Mouse (Mus musculus): Measurements from ENCODE around the gene 9930111J21Rik2. TPM values are rescaled to one million over a fixed set of nuclear protein-coding genes. Genes with fewer than 3 reads are reported as not detected.
"Not testable (repeated sequence)": the region's sequence is repeated elsewhere in the genome, so short reads cannot be mapped to it uniquely, and the experiment has no call there.

9930111J21Rik2 gene
- polyA plus RNA-seq, 1 experiment from 2014 or later = 0.83 TPM

GRCm38 (mm10) chr11:49076001-49076757 lies 25.1 kb upstream of the 9930111J21Rik2 start, which contains the start of gene Ifi47:
Ifi47 (plus strand) TSS chr11:49076587.
- not testable (repeated sequence) for H3K9me3 ChIP-seq (replicated peaks); H3K4me3 ChIP-seq (replicated peaks); H3K36me3 ChIP-seq; H3K27ac ChIP-seq (replicated peaks); H3K9ac ChIP-seq; H3K4me1 ChIP-seq; H3K4me2 ChIP-seq (replicated peaks); ATAC-seq (ENCODE audit: insufficient number of reproducible peaks, low FRiP score, low TSS enrichment, low read depth); H3K27me3 ChIP-seq
- 53% methylated on average over 6 of the region's 6 CpGs for WGBS

GRCm38 (mm10) chr11:49068358-49068757 lies 17.3 kb upstream of the 9930111J21Rik2 start:
- H3K9ac ChIP-seq = no peak overlapping the region
- ATAC-seq (ENCODE audit: insufficient number of reproducible peaks, low FRiP score, low TSS enrichment, low read depth) = no peak
- no peaks in the 10 kb centered on the region for H3K4me1 ChIP-seq
- H3K4me2 ChIP-seq (replicated peaks) = no peak overlapping the region
- no peak overlapping the region for H3K4me3 ChIP-seq (replicated peaks)
- H3K27me3 ChIP-seq = no peaks in the 10 kb centered on the region
- H3K27ac ChIP-seq (replicated peaks) = no peak overlapping the region
- H3K9me3 ChIP-seq (replicated peaks) = no peaks in the 10 kb centered on the region
- no peaks in the 10 kb centered on the region for H3K36me3 ChIP-seq
- WGBS = 91% methylated on average over 1 of the region's 1 CpGs

DNA sequence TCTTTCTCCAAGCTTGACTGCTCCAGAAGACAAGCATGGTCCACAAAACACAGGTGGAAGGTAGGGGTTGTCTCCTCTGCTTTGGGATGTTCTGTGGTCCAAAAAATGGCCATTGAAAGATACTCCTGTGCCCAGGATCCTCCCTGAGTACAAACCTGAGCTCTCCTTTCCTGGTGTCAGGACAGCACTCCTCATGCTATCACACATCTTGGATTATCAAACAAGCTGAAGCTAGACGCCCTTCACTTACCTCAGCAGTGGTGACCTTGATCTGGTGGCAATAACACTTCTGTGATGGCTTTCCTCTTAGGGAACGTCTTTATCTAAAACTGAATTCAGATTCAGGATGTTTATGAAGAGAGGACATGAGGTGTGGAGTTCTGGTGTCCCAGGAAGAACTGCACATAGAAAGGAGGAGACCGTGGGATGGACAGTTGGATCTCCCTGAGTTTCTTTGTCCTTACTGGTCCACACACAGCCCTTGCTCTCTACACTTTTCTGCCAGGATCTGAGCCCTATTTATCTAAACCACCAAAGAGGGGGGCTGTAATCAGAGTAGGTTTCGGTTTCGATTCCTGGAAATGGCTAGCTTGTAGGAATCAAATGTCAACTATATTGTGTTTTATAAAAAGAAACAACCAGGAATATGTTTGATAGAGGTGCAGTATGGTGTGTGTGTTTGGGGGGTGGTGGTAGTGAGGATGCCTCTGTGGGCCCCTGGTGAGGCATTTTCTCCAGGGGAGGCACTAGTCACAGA lies 12.8 kb upstream of the 9930111J21Rik2 start, which contains the start of gene Tgtp2:
Tgtp2 (minus strand) TSS at position 494 of the 757 bp plus-strand sequence.
- not testable (repeated sequence) for ATAC-seq (ENCODE audit: insufficient number of reproducible peaks, low FRiP score, low TSS enrichment, low read depth); H3K27ac ChIP-seq (replicated peaks); H3K4me1 ChIP-seq; H3K4me3 ChIP-seq (replicated peaks); H3K36me3 ChIP-seq; H3K4me2 ChIP-seq (replicated peaks); H3K9me3 ChIP-seq (replicated peaks); H3K27me3 ChIP-seq; H3K9ac ChIP-seq
- 69% methylated on average over 5 of the region's 5 CpGs for WGBS

DNA sequence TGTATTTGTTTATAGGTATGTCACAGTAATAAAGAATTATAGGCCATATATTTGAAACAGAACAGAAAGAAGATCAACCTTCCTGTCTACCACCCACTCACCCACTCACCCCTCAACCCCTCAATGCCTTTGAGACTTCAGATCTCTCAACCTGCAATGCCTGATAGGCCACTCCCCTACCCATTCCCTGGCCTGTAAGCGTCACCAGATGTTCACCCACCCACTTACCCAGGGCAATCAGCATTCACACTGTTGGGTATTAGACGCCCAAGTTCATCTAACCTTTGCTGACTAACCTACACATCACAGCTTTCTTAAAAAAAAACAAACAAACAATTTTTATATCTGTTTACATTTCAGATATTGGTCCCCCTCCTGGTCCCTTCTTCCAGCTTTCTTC lies 10.8 kb upstream of the 9930111J21Rik2 start:
- not testable (repeated sequence) for H3K4me2 ChIP-seq (replicated peaks); ATAC-seq (ENCODE audit: insufficient number of reproducible peaks, low FRiP score, low TSS enrichment, low read depth); H3K9ac ChIP-seq; H3K4me3 ChIP-seq (replicated peaks); H3K27ac ChIP-seq (replicated peaks); H3K9me3 ChIP-seq (replicated peaks); H3K27me3 ChIP-seq; H3K36me3 ChIP-seq; H3K4me1 ChIP-seq
- 64% methylated on average over 2 of the region's 2 CpGs for WGBS

DNA sequence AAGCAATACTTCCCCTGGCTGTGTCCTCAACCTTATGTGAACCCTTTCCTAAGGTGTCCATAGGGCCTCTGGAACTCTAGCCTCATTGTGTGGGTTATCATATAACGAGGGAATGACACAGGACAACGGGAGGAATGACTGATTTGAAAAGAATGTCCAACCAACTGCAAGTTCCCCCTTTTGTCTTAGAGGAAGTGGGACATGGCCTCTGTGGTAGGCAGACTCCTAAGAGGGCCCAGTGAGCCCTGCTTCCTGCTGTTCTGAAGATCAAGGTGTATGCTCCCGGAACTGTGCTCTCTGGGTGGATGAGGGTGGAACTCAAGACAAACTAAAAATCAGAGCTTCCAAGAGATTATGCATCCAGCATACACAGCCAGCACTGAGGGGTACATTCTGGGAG lies 9.0 kb upstream of the 9930111J21Rik2 start:
- H3K4me2 ChIP-seq (replicated peaks); ATAC-seq (ENCODE audit: insufficient number of reproducible peaks, low FRiP score, low TSS enrichment, low read depth): not testable (repeated sequence)

GRCm38 (mm10) chr11:49051894-49052293 lies 852 bp upstream of the 9930111J21Rik2 start:
- no CpG with 5 or more reads among the region's 5 CpGs for WGBS
- H3K4me2 ChIP-seq (replicated peaks); H3K9ac ChIP-seq; H3K27ac ChIP-seq (replicated peaks); H3K4me3 ChIP-seq (replicated peaks); H3K27me3 ChIP-seq; ATAC-seq (ENCODE audit: insufficient number of reproducible peaks, low FRiP score, low TSS enrichment, low read depth); H3K4me1 ChIP-seq; H3K9me3 ChIP-seq (replicated peaks); H3K36me3 ChIP-seq: not testable (repeated sequence)

More for the DNA sequence above, 9.0 kb upstream of the 9930111J21Rik2 start:
- H3K4me3 ChIP-seq (replicated peaks); H3K36me3 ChIP-seq; H3K27me3 ChIP-seq; H3K9me3 ChIP-seq (replicated peaks); H3K27ac ChIP-seq (replicated peaks); H3K4me1 ChIP-seq; H3K9ac ChIP-seq: not testable (repeated sequence)
- 53% methylated on average over 2 of the region's 3 CpGs for WGBS

- H3K4me3 ChIP-seq (replicated peaks); H3K36me3 ChIP-seq; H3K4me2 ChIP-seq (replicated peaks); ATAC-seq (ENCODE audit: insufficient number of reproducible peaks, low FRiP score, low TSS enrichment, low read depth); H3K9ac ChIP-seq; H3K9me3 ChIP-seq (replicated peaks); H3K27ac ChIP-seq (replicated peaks); H3K4me1 ChIP-seq; H3K27me3 ChIP-seq: not testable (repeated sequence)
Observed at GRCm38 (mm10) chr11:49050064-49050463, 978 bp downstream of the 9930111J21Rik2 start.

DNA sequence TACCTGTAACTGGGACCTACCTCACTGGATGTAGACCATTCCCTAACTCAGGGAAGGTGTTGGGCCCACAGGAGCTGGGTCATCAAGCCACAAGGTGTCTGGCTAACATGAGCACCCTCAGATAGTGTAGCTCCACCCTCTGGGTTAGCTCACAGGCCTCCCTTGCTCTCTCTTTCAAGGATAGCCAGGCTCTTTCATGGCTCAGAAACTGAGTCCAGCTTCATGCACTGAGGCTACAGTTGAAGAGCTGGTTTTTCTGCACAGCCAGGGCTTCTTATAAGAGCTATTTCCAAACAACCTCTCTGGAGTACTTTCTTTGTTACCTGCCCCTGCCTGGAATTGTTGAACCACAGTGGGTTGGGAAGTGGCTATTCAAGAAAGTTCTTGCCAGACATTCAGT lies 39.0 kb downstream of the 9930111J21Rik2 start:
- H3K4me2 ChIP-seq (replicated peaks); H3K9ac ChIP-seq; H3K4me1 ChIP-seq; H3K27ac ChIP-seq (replicated peaks); H3K27me3 ChIP-seq; H3K36me3 ChIP-seq; ATAC-seq (ENCODE audit: insufficient number of reproducible peaks, low FRiP score, low TSS enrichment, low read depth); H3K4me3 ChIP-seq (replicated peaks); H3K9me3 ChIP-seq (replicated peaks): not testable (repeated sequence)

DNA sequence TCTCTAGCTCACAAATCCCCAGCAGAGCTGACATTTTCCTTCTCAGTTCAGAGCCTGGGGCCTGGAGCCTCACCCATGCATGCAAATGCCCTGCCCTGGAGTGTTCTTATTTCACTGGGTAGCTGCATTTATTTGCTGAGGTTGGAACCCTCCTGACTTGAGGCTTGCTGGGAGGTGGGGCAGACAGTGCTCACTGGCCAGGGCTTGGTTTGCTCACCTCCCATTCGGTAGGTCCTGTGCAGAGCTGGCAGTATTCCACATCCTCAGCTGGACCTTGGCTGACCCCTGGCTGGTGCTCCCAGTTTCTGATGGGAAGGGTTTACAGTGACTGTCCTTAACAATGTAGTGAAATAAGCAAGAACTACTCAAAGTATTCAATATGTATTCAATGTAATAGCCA lies 44.3 kb downstream of the 9930111J21Rik2 start:
- H3K27me3 ChIP-seq; H3K9ac ChIP-seq; H3K4me1 ChIP-seq; H3K4me2 ChIP-seq (replicated peaks); H3K27ac ChIP-seq (replicated peaks); H3K36me3 ChIP-seq; H3K9me3 ChIP-seq (replicated peaks); H3K4me3 ChIP-seq (replicated peaks); ATAC-seq (ENCODE audit: insufficient number of reproducible peaks, low FRiP score, low TSS enrichment, low read depth): not testable (repeated sequence)
- 65% methylated on average over 1 of the region's 1 CpGs for WGBS

DNA sequence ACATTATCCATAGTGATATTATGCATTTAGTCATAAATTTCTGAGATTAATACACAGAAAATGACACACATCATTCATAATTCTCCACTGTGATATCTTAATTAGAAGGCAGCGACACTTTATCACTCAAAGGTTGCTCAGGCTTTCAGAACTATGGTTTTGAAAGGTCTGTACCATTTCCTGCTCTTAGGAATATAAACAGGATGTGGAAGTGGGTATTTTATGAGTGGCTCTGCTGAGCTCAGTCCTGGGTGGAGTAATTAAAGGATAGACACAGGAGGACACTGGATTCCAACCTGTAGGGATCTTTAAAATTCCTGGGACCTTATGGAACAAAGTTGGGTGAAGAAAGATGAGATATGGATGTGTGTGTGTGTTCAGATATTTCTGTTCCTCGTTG lies 44.7 kb downstream of the 9930111J21Rik2 start:
- H3K9ac ChIP-seq; H3K4me2 ChIP-seq (replicated peaks); H3K27ac ChIP-seq (replicated peaks); H3K4me1 ChIP-seq; H3K4me3 ChIP-seq (replicated peaks); ATAC-seq (ENCODE audit: insufficient number of reproducible peaks, low FRiP score, low TSS enrichment, low read depth); H3K9me3 ChIP-seq (replicated peaks); H3K36me3 ChIP-seq; H3K27me3 ChIP-seq: not testable (repeated sequence)
- 61% methylated on average over 2 of the region's 2 CpGs for WGBS

- H3K27ac ChIP-seq (replicated peaks) = not testable (repeated sequence)
Observed at GRCm38 (mm10) chr11:49000411-49000810, 50.6 kb downstream of the 9930111J21Rik2 start.

More at GRCm38 (mm10) chr11:49000411-49000810, 50.6 kb downstream of the 9930111J21Rik2 start:
- H3K9me3 ChIP-seq (replicated peaks); H3K9ac ChIP-seq; H3K27me3 ChIP-seq; ATAC-seq (ENCODE audit: insufficient number of reproducible peaks, low FRiP score, low TSS enrichment, low read depth); H3K4me1 ChIP-seq; H3K36me3 ChIP-seq; H3K4me2 ChIP-seq (replicated peaks); H3K4me3 ChIP-seq (replicated peaks): not testable (repeated sequence)
- 70% methylated on average over 1 of the region's 1 CpGs for WGBS

Data from embryonic facial prominence, embryonic 15.5 days (tissue).